Comparison of ENCODE assay signal across 8 mouse cellular contexts in the genomic region with DNA sequence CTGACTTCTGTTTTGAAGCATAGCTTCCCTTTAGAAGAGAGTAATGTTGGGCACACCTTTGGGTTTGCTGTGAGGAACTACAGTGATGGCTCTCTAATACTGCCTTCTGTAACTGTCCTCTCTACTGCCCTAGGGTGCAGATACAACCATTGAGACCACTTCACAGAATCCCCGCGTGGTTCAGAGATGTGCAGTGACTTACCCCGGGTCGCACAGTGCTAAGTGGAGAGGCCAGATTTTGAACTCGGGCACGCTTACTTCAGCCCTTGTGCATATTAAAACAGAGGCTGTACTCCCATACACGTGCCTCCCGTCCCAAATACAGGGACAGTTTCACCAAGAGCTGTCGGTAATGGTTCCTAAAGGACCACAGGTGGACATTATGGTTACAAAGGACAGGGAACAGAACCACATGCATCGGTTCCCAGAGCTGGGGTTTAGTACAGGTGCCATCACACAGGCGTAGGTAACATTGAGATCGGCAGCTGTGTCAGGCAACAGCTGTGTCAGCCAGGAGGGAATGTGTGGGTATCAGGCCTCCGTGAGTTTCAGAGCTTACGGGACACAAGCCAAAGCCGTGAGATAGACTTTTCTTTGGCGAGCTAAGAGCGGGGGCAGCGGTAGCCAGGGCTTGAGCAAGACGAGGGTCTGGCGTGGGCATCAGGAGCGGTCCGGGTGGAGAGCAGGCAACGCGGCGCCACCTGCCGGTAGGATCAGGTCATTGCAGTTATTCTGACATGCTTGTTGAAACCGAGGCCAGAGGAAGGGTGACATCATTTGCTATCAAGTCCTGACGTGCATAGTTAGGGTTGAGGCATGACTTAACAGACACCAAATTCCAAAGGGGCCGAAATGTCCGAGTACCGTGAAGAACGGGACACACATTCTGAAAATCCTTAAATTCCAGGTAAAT.
DNase-seq lines count a peak whose midpoint lies in the region; ATAC-seq and TF ChIP-seq lines count a peak whose summit lies in the region.

No protein-coding gene starts in this region.

- TF ChIP-seq EP300 in liver, postnatal 0 days (IDR thresholded peaks at IDR 0.05; ENCODE audit: low read depth) = no peak

- no peak overlapping the region for H3K27ac ChIP-seq in cerebellum, adult 2 months (ENCODE audit: insufficient read depth, low read length)
- no peak overlapping the region for H3K27ac ChIP-seq in forebrain, embryonic 16.5 days (ENCODE audit: low read length)
- H3K27ac ChIP-seq in liver, postnatal 0 days (ENCODE audit: low read depth) = no peak overlapping the region
- no peak overlapping the region for H3K27ac ChIP-seq in neural tube, embryonic 15.5 days (replicated peaks)

- H3K9me3 ChIP-seq in G1E (replicated peaks) = no peaks in the 10 kb centered on the region
- H3K9me3 ChIP-seq in forebrain, embryonic 16.5 days (ENCODE audit: control insufficient read depth, low read length) = no peaks in the 10 kb centered on the region
- H3K9me3 ChIP-seq in liver, postnatal 0 days (ENCODE audit: low read length) = no peaks in the 10 kb centered on the region
- no peaks in the 10 kb centered on the region for H3K9me3 ChIP-seq in neural tube, embryonic 15.5 days (replicated peaks)

- no peaks in the 10 kb centered on the region for H3K36me3 ChIP-seq in G1E (replicated peaks)
- H3K36me3 ChIP-seq in forebrain, embryonic 16.5 days (ENCODE audit: control insufficient read depth, insufficient read depth) = no peaks in the 10 kb centered on the region
- H3K36me3 ChIP-seq in liver, postnatal 0 days (replicated peaks; ENCODE audit: insufficient read depth, low read length) = no peaks in the 10 kb centered on the region
- H3K36me3 ChIP-seq in neural tube, embryonic 15.5 days = no peaks in the 10 kb centered on the region

- no peaks in the 10 kb centered on the region for H3K27me3 ChIP-seq in G1E (ENCODE audit: insufficient read depth, low read length)
- H3K27me3 ChIP-seq in cerebellum, adult 2 months (ENCODE audit: control insufficient read depth, insufficient read depth, low read length) = no peaks in the 10 kb centered on the region
- no peaks in the 10 kb centered on the region; the same call in 1 of the 2 replicates for H3K27me3 ChIP-seq in forebrain, embryonic 16.5 days (replicated peaks; ENCODE audit: control insufficient read depth, insufficient read depth, low read length)
- H3K27me3 ChIP-seq in liver, postnatal 0 days (ENCODE audit: insufficient read depth, low read length) = no peaks in the 10 kb centered on the region; the same call in 1 of the 2 replicates
- H3K27me3 ChIP-seq in neural tube, embryonic 15.5 days (replicated peaks) = 0 out of 2 replicates have a peak, but pooled peaks cover 2% of the 10 kb centered on the region

- intact Hi-C loops in heart, postnatal 25 days (cut with DNase I) = loop anchor here (2.0 to 5.0 kb wide), 3 partner anchors 435 to 875 kb away; no protein-coding TSS in a partner anchor

- WGBS in cerebellum, adult 2 months = 8% methylated on average over 32 of the region's 32 CpGs
- 5% methylated on average over 32 of the region's 32 CpGs for whole genome bisulfite sequencing in forebrain, embryonic 16.5 days
- WGBS in liver, postnatal 0 days (ENCODE audit: insufficient replicate concordance) = 7% methylated on average over 32 of the region's 32 CpGs
- 5% methylated on average over 32 of the region's 32 CpGs for WGBS in neural tube, embryonic 15.5 days

- H3K9ac ChIP-seq in forebrain, embryonic 16.5 days (replicated peaks; ENCODE audit: low read depth, low read length) = no peak overlapping the region
- 0 out of 2 replicates have a peak overlapping the region, but pooled peaks have one; percentile 12 for H3K9ac ChIP-seq in liver, postnatal 0 days (replicated peaks)
- peak overlapping the region; percentile 39 for H3K9ac ChIP-seq in neural tube, embryonic 15.5 days (replicated peaks)

- peak; percentile 62; the same call in 1 of the 2 replicates for ATAC-seq in G1E (ENCODE audit: extremely low read depth, insufficient number of reproducible peaks, low FRiP score, poor library complexity, severe bottlenecking)
- peak; percentile 75 for ATAC-seq in forebrain, embryonic 16.5 days
- peak; percentile 78 for ATAC-seq in liver, postnatal 0 days
- ATAC-seq in neural tube, embryonic 15.5 days (ENCODE audit: low FRiP score) = peak; percentile 78

- peaks cover 5% of the 10 kb centered on the region for H3K4me1 ChIP-seq in G1E (ENCODE audit: insufficient read depth, low read depth, low read length)
- no peaks in the 10 kb centered on the region for H3K4me1 ChIP-seq in cerebellum, adult 2 months (ENCODE audit: control insufficient read depth, insufficient read depth, low read length)
- H3K4me1 ChIP-seq in forebrain, embryonic 16.5 days (replicated peaks; ENCODE audit: control insufficient read depth, insufficient read depth, low read length) = peaks cover 8% of the 10 kb centered on the region
- H3K4me1 ChIP-seq in liver, postnatal 0 days (ENCODE audit: insufficient read depth) = peaks cover 12% of the 10 kb centered on the region
- peaks cover 12% of the 10 kb centered on the region; the same call in 1 of the 2 replicates for H3K4me1 ChIP-seq in neural tube, embryonic 15.5 days

- peak; percentile 68 for DNase-seq in G1E (ENCODE audit: low spot score)
- peak; percentile 82 to 88 for DNase-seq in cerebellum, adult 2 months
- peak; percentile 62 for DNase-seq in heart, postnatal 25 days (ENCODE audit: low spot score)
- peak; percentile 87 for DNase-seq in layer of hippocampus, adult 11-12 months (ENCODE audit: low spot score)
- DNase-seq in liver, postnatal 0 days = peak; percentile 89
- peak; percentile 94 for DNase-seq in testis, postnatal 10 days (ENCODE audit: low spot score)

- TF ChIP-seq POLR2A in cerebellum, adult 2 months (IDR thresholded peaks at IDR 0.05; ENCODE audit: borderline replicate concordance, insufficient read depth, low read length) = no peak

- H3K4me3 ChIP-seq in G1E (ENCODE audit: low read depth, low read length) = no peak overlapping the region; the same call in 1 of the 2 replicates
- H3K4me3 ChIP-seq in cerebellum, adult 2 months (replicated peaks; ENCODE audit: insufficient read depth, low read depth, low read length) = peak overlapping the region; percentile 42
- H3K4me3 ChIP-seq in forebrain, embryonic 16.5 days (replicated peaks; ENCODE audit: low read length) = peak overlapping the region; percentile 40
- peak overlapping the region; percentile 19; the same call in 1 of the 2 replicates for H3K4me3 ChIP-seq in liver, postnatal 0 days (ENCODE audit: low read depth, low read length)
- peak overlapping the region; percentile 32 for H3K4me3 ChIP-seq in neural tube, embryonic 15.5 days (replicated peaks)

- TF ChIP-seq CTCF in G1E (IDR thresholded peaks at IDR 0.05; ENCODE audit: low read depth, low read length) = peak; percentile 94
- TF ChIP-seq CTCF in cerebellum, adult 2 months (IDR thresholded peaks at IDR 0.05; ENCODE audit: borderline replicate concordance, insufficient read depth, low read depth, low read length) = peak; percentile 92
- TF ChIP-seq CTCF in liver, postnatal 0 days (IDR thresholded peaks at IDR 0.05; ENCODE audit: low read depth) = peak; percentile 98

- peak overlapping the region; percentile 61 for H3K4me2 ChIP-seq in forebrain, embryonic 16.5 days (ENCODE audit: low read length)
- H3K4me2 ChIP-seq in liver, postnatal 0 days (ENCODE audit: low read depth, low read length) = peak overlapping the region; percentile 59
- H3K4me2 ChIP-seq in neural tube, embryonic 15.5 days = peak overlapping the region; percentile 64
